Mouse (Mus musculus): ENCODE measurements around the gene Tmem258. TPM values are rescaled to one million over a fixed set of nuclear protein-coding genes. Genes with fewer than 3 reads are reported as not detected.

The Tmem258 gene
- total RNA-seq, 1 experiment = 455 TPM

DNA sequence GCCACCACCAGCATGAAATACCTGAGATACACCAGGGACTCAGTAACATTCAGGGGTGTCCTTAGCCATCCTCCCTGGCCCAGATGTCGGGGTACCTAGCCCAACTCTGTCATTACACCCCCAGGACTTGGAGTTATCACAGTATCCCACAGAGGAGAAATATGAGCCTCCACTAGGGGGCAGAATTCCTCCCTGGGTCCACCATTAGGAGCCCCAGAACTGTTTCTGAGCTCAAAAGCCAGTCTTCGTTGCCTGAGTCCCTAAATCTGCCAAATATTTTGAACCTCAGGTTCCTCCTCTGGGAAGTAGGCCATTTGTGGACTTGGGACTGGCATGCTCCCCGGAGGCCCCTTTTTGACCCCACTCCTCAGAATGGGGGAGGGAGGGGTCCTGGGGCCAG, 15.3 kb downstream of the Tmem258 start:
- no peak overlapping the region for H3K9ac ChIP-seq (ENCODE audit: insufficient read depth, low read depth, low read length, poor library complexity, severe bottlenecking)
- peak; percentile 48 for DNase-seq (ENCODE audit: low read depth, low spot score)
- no peaks in the 10 kb centered on the region for H3K9me3 ChIP-seq (ENCODE audit: control insufficient read depth, insufficient read depth, low read depth, low read length)
- no peak overlapping the region for H3K27ac ChIP-seq (ENCODE audit: insufficient read depth, low read depth, low read length, poor library complexity, severe bottlenecking)
- H3K4me1 ChIP-seq (ENCODE audit: control insufficient read depth in 2 of 2, insufficient read depth in 2 of 2, low read length in 2 of 2, poor library complexity in 1 of 2) = peaks cover 5 to 46% of the 10 kb centered on the region in 2 experiments; a peak in 3 of 4 replicates
- no peak for TF ChIP-seq MAFK (IDR thresholded peaks at IDR 0.05; ENCODE audit: insufficient read depth, low read depth, low read length)
- TF ChIP-seq ZNF384 (IDR thresholded peaks at IDR 0.05; ENCODE audit: low read depth, low read length) = no peak
- no peak for TF ChIP-seq CHD2 (IDR thresholded peaks at IDR 0.05; ENCODE audit: low read depth, low read length)
- no peak for TF ChIP-seq HCFC1 (IDR thresholded peaks at IDR 0.05; ENCODE audit: borderline replicate concordance, insufficient read depth, low read length)
- no peak for TF ChIP-seq ZC3H11A (IDR thresholded peaks at IDR 0.05; ENCODE audit: borderline replicate concordance, low read depth, low read length)
- H3K4me3 ChIP-seq (ENCODE audit: insufficient read depth in 1 of 2, low read depth in 1 of 2, low read length in 2 of 2, poor library complexity in 1 of 2, severe bottlenecking in 1 of 2) = no peak overlapping the region
- in situ Hi-C loops (cut with MboI; ENCODE audit: low sequenced_read_pairs in 2 of 2, unreplicated experiment in 2 of 2) = no loop called here
- peaks cover 74% of the 10 kb centered on the region for H3K36me3 ChIP-seq (ENCODE audit: control insufficient read depth, insufficient read depth, low read length, poor library complexity, severe bottlenecking)

DNA sequence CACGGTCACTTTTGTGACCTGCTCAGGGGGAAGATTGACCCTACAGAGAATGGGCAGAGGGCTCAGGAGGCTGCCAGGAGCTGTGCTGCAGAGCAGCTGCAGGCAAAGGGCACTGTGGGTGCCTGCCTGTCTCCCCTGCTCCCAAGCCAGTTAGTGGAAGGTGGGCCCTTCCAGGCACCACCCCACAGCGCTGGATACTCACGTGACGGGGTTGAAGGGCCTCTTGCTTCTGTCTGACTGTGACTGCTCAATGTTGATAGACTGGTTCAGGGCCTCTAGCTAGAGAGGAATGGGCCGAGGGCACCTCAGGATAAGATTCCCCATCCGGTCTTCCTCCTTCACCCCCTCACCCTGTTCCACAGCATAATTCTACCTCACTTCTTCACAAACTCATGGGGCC, 15.8 kb downstream of the Tmem258 start:
- in situ Hi-C loops (cut with MboI; ENCODE audit: low sequenced_read_pairs in 2 of 2, unreplicated experiment in 2 of 2) = no loop called here
- H3K9ac ChIP-seq (ENCODE audit: insufficient read depth, low read depth, low read length, poor library complexity, severe bottlenecking) = no peak overlapping the region
- peaks cover 75% of the 10 kb centered on the region for H3K36me3 ChIP-seq (ENCODE audit: control insufficient read depth, insufficient read depth, low read length, poor library complexity, severe bottlenecking)
- H3K9me3 ChIP-seq (ENCODE audit: control insufficient read depth, insufficient read depth, low read depth, low read length) = no peaks in the 10 kb centered on the region
- H3K27ac ChIP-seq (ENCODE audit: insufficient read depth, low read depth, low read length, poor library complexity, severe bottlenecking) = no peak overlapping the region
- DNase-seq (ENCODE audit: low read depth, low spot score) = no peak
- H3K4me3 ChIP-seq (ENCODE audit: insufficient read depth in 1 of 2, low read depth in 1 of 2, low read length in 2 of 2, poor library complexity in 1 of 2, severe bottlenecking in 1 of 2) = no peak overlapping the region
- TF ChIP-seq ZC3H11A (IDR thresholded peaks at IDR 0.05; ENCODE audit: borderline replicate concordance, low read depth, low read length) = no peak
- TF ChIP-seq MAFK (IDR thresholded peaks at IDR 0.05; ENCODE audit: insufficient read depth, low read depth, low read length) = no peak
- no peak for TF ChIP-seq ZNF384 (IDR thresholded peaks at IDR 0.05; ENCODE audit: low read depth, low read length)
- no peak for TF ChIP-seq HCFC1 (IDR thresholded peaks at IDR 0.05; ENCODE audit: borderline replicate concordance, insufficient read depth, low read length)
- TF ChIP-seq CHD2 (IDR thresholded peaks at IDR 0.05; ENCODE audit: low read depth, low read length) = no peak
- peaks cover 7 to 50% of the 10 kb centered on the region in 2 experiments; a peak in 3 of 4 replicates for H3K4me1 ChIP-seq (ENCODE audit: control insufficient read depth in 2 of 2, insufficient read depth in 2 of 2, low read length in 2 of 2, poor library complexity in 1 of 2)

DNA sequence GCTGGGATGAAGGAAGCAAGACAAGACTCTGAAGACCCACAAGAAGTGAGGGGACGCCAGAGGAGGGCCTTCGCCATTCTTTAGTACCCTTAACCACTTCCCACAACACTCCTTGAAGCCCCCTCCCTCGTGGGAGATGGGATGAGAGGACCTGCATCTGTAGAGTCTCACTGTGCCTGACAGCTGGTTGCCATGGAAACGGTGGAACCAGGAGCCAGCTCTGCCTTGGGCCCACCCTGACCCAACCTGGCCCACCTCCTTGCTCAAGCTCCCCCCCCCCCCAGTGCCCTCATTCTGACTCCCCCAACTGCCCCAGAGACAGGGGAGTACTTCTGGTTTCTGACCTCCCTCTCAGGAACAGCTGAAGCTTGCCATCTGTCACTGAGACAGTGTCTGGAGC, 17.8 kb downstream of the Tmem258 start:
- H3K36me3 ChIP-seq (ENCODE audit: control insufficient read depth, insufficient read depth, low read length, poor library complexity, severe bottlenecking) = peaks cover 60% of the 10 kb centered on the region
- H3K9ac ChIP-seq (ENCODE audit: insufficient read depth, low read depth, low read length, poor library complexity, severe bottlenecking) = no peak overlapping the region
- H3K4me3 ChIP-seq (ENCODE audit: insufficient read depth in 1 of 2, low read depth in 1 of 2, low read length in 2 of 2, poor library complexity in 1 of 2, severe bottlenecking in 1 of 2) = no peak overlapping the region
- no peak for TF ChIP-seq MAFK (IDR thresholded peaks at IDR 0.05; ENCODE audit: insufficient read depth, low read depth, low read length)
- no peak for TF ChIP-seq ZNF384 (IDR thresholded peaks at IDR 0.05; ENCODE audit: low read depth, low read length)
- no peaks in the 10 kb centered on the region for H3K9me3 ChIP-seq (ENCODE audit: control insufficient read depth, insufficient read depth, low read depth, low read length)
- in situ Hi-C loops (cut with MboI; ENCODE audit: low sequenced_read_pairs in 2 of 2, unreplicated experiment in 2 of 2) = no loop called here
- peaks cover 7 to 46% of the 10 kb centered on the region in 2 experiments; a peak in 3 of 4 replicates for H3K4me1 ChIP-seq (ENCODE audit: control insufficient read depth in 2 of 2, insufficient read depth in 2 of 2, low read length in 2 of 2, poor library complexity in 1 of 2)
- no peak for DNase-seq (ENCODE audit: low read depth, low spot score)
- H3K27ac ChIP-seq (ENCODE audit: insufficient read depth, low read depth, low read length, poor library complexity, severe bottlenecking) = no peak overlapping the region

DNA sequence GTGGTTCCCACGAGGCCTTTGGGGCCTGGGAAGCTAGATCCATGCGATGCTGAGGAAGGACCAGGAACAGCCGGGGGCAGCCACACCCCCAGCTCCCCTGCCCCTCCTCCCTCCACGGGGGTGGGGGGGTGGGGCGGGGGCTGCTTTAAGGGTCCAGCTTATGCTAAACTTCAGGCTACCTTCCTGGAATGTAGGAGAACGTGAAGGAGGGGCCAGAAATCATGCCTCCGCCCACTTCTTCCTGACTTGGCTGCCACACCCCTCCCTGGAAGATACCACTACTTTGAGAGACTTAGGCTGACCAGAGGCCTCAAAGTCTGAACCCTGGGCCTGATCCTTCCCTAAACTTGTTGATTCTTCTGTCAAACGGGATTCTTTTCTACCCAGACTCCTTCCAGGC, 18.8 kb downstream of the Tmem258 start:
- peak; percentile 46 for DNase-seq (ENCODE audit: low read depth, low spot score)
- Histone ChIP-seq H3K9me3 (ENCODE audit: control insufficient read depth, insufficient read depth, low read depth, low read length) (no peaks in the 10 kb centered on the region), H3K4me3 (ENCODE audit: insufficient read depth in 1 of 2, low read depth in 1 of 2, low read length in 2 of 2, poor library complexity in 1 of 2, severe bottlenecking in 1 of 2) (no peak overlapping the region), H3K4me1 (ENCODE audit: control insufficient read depth in 2 of 2, insufficient read depth in 2 of 2, low read length in 2 of 2, poor library complexity in 1 of 2) (peaks cover 12 to 50% of the 10 kb centered on the region in 2 experiments; a peak in 3 of 4 replicates), H3K27ac (ENCODE audit: insufficient read depth, low read depth, low read length, poor library complexity, severe bottlenecking) (no peak overlapping the region), H3K9ac (ENCODE audit: insufficient read depth, low read depth, low read length, poor library complexity, severe bottlenecking) (no peak overlapping the region), H3K36me3 (ENCODE audit: control insufficient read depth, insufficient read depth, low read length, poor library complexity, severe bottlenecking) (peaks cover 59% of the 10 kb centered on the region)
- no peak for TF ChIP-seq MAFK (IDR thresholded peaks at IDR 0.05; ENCODE audit: insufficient read depth, low read depth, low read length)
- TF ChIP-seq ZNF384 (IDR thresholded peaks at IDR 0.05; ENCODE audit: low read depth, low read length) = no peak
- in situ Hi-C loops (cut with MboI; ENCODE audit: low sequenced_read_pairs in 2 of 2, unreplicated experiment in 2 of 2) = no loop called here

DNA sequence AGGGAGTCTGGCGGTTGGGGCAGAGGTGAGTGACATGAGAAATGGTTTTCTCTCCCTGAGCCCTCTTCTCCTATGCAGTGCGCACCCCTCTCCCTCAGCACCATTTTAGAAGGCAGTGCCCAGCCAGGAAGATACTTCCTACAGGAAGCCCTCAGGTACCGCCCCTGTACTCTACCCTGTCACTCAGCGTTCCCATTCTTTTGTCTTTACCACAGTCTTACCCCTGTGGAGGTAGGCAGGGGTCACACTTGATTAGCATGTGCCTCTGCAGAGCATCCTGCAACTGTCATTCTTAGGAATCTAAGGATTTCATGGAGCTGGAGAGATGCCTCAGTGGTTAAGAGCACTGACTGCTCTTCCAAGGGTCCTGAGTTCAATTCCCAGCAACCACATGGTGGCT, 19.7 kb downstream of the Tmem258 start:
- no peak for TF ChIP-seq HCFC1 (IDR thresholded peaks at IDR 0.05; ENCODE audit: borderline replicate concordance, insufficient read depth, low read length)
- TF ChIP-seq MAFK (IDR thresholded peaks at IDR 0.05; ENCODE audit: insufficient read depth, low read depth, low read length) = no peak
- TF ChIP-seq ZNF384 (IDR thresholded peaks at IDR 0.05; ENCODE audit: low read depth, low read length) = no peak
- TF ChIP-seq ZC3H11A (IDR thresholded peaks at IDR 0.05; ENCODE audit: borderline replicate concordance, low read depth, low read length) = no peak
- no peak for TF ChIP-seq CHD2 (IDR thresholded peaks at IDR 0.05; ENCODE audit: low read depth, low read length)
- Histone ChIP-seq H3K27ac (ENCODE audit: insufficient read depth, low read depth, low read length, poor library complexity, severe bottlenecking) (no peak overlapping the region), H3K9ac (ENCODE audit: insufficient read depth, low read depth, low read length, poor library complexity, severe bottlenecking) (peak overlapping the region; percentile 2; the same call in 1 of the 2 replicates), H3K9me3 (ENCODE audit: control insufficient read depth, insufficient read depth, low read depth, low read length) (no peaks in the 10 kb centered on the region), H3K4me1 (ENCODE audit: control insufficient read depth in 2 of 2, insufficient read depth in 2 of 2, low read length in 2 of 2, poor library complexity in 1 of 2) (peaks cover 14 to 56% of the 10 kb centered on the region in 2 experiments; a peak in 3 of 4 replicates), H3K36me3 (ENCODE audit: control insufficient read depth, insufficient read depth, low read length, poor library complexity, severe bottlenecking) (peaks cover 58% of the 10 kb centered on the region), H3K4me3 (ENCODE audit: insufficient read depth in 1 of 2, low read depth in 1 of 2, low read length in 2 of 2, poor library complexity in 1 of 2, severe bottlenecking in 1 of 2) (no peak overlapping the region)
- in situ Hi-C loops (cut with MboI; ENCODE audit: low sequenced_read_pairs in 2 of 2, unreplicated experiment in 2 of 2) = no loop called here
- DNase-seq (ENCODE audit: low read depth, low spot score) = no peak

All from ES-E14 (cell line).